Mouse (Mus musculus): ENCODE data around the gene Rela. TPM values are rescaled to one million over a fixed set of nuclear protein-coding genes. Genes with fewer than 3 reads are reported as not detected.

The Rela gene
- total and polyA plus RNA-seq, 2 experiments from 2014 or later = 22.9 to 26.3 TPM

GRCm38 (mm10) chr19:5638416-5639005, 1.2 kb downstream of the Rela start:
- ATAC-seq (ENCODE audit: insufficient read depth, low read depth) (no peak), DNase-seq (ENCODE audit: low spot score) (no peak)
- Histone ChIP-seq H3K4me3 (ENCODE audit: low read depth, low read length) (peak overlapping the region; percentile 70), H3K4me1 (ENCODE audit: control insufficient read depth, insufficient read depth) (peaks cover 16% of the 10 kb centered on the region), H3K4me2 (ENCODE audit: low read depth, low read length) (peak overlapping the region; percentile 69), H3K27me3 (ENCODE audit: control insufficient read depth, insufficient read depth, low read length) (no peaks in the 10 kb centered on the region), H3K9me3 (replicated peaks; ENCODE audit: control insufficient read depth, low read length) (no peaks in the 10 kb centered on the region), H3K36me3 (replicated peaks; ENCODE audit: control insufficient read depth, insufficient read depth, low read length) (peaks cover 41% of the 10 kb centered on the region), H3K9ac (replicated peaks; ENCODE audit: low read depth, low read length) (peak overlapping the region; percentile 86), H3K27ac (ENCODE audit: low read depth) (peak overlapping the region; percentile 95; the same call in 1 of the 2 replicates)
- WGBS = 90% methylated on average over 18 of the region's 18 CpGs
- TF ChIP-seq EP300 (IDR thresholded peaks at IDR 0.05; ENCODE audit: low read depth) (no peak), CTCF (IDR thresholded peaks at IDR 0.05; ENCODE audit: low read depth) (no peak)

- DNase-seq (ENCODE audit: low spot score) = peak; percentile 27
- 29% methylated on average over 9 of the region's 9 CpGs for WGBS
- Histone ChIP-seq H3K27me3 (ENCODE audit: control insufficient read depth, insufficient read depth, low read length) (no peaks in the 10 kb centered on the region), H3K4me1 (ENCODE audit: control insufficient read depth, insufficient read depth) (peaks cover 16% of the 10 kb centered on the region), H3K9ac (replicated peaks; ENCODE audit: low read depth, low read length) (no peak overlapping the region), H3K36me3 (replicated peaks; ENCODE audit: control insufficient read depth, insufficient read depth, low read length) (peaks cover 56% of the 10 kb centered on the region), H3K4me2 (ENCODE audit: low read depth, low read length) (no peak overlapping the region), H3K9me3 (replicated peaks; ENCODE audit: control insufficient read depth, low read length) (no peaks in the 10 kb centered on the region), H3K27ac (ENCODE audit: low read depth) (no peak overlapping the region), H3K4me3 (ENCODE audit: low read depth, low read length) (no peak overlapping the region)
- no peak for ATAC-seq (ENCODE audit: insufficient read depth, low read depth)
- TF ChIP-seq CTCF (IDR thresholded peaks at IDR 0.05; ENCODE audit: low read depth) (no peak), EP300 (IDR thresholded peaks at IDR 0.05; ENCODE audit: low read depth) (no peak)
Measured at GRCm38 (mm10) chr19:5640339-5640738, 3.1 kb downstream of the Rela start.

- H3K27me3 ChIP-seq (ENCODE audit: control insufficient read depth, insufficient read depth, low read length) = no peaks in the 10 kb centered on the region
Measured at GRCm38 (mm10) chr19:5641021-5641420, 3.7 kb downstream of the Rela start.

GRCm38 (mm10) chr19:5641641-5642040, 4.4 kb downstream of the Rela start:
- TF ChIP-seq CTCF (IDR thresholded peaks at IDR 0.05; ENCODE audit: low read depth) (no peak), EP300 (IDR thresholded peaks at IDR 0.05; ENCODE audit: low read depth) (no peak)
- H3K4me1 ChIP-seq (ENCODE audit: control insufficient read depth, insufficient read depth) = peaks cover 11% of the 10 kb centered on the region
- H3K27ac ChIP-seq (ENCODE audit: low read depth) = no peak overlapping the region

More at GRCm38 (mm10) chr19:5641021-5641420, 3.7 kb downstream of the Rela start:
- 85% methylated on average over 17 of the region's 17 CpGs for WGBS
- Histone ChIP-seq H3K9ac (replicated peaks; ENCODE audit: low read depth, low read length) (no peak overlapping the region), H3K4me1 (ENCODE audit: control insufficient read depth, insufficient read depth) (peaks cover 16% of the 10 kb centered on the region), H3K9me3 (replicated peaks; ENCODE audit: control insufficient read depth, low read length) (no peaks in the 10 kb centered on the region), H3K4me2 (ENCODE audit: low read depth, low read length) (no peak overlapping the region), H3K4me3 (ENCODE audit: low read depth, low read length) (no peak overlapping the region), H3K36me3 (replicated peaks; ENCODE audit: control insufficient read depth, insufficient read depth, low read length) (peaks cover 63% of the 10 kb centered on the region), H3K27ac (ENCODE audit: low read depth) (no peak overlapping the region)
- TF ChIP-seq CTCF (IDR thresholded peaks at IDR 0.05; ENCODE audit: low read depth) (no peak), EP300 (IDR thresholded peaks at IDR 0.05; ENCODE audit: low read depth) (no peak)
- no peak for DNase-seq (ENCODE audit: low spot score)
- no peak for ATAC-seq (ENCODE audit: insufficient read depth, low read depth)

GRCm38 (mm10) chr19:5645280-5645679, 8.0 kb downstream of the Rela start:
- 96% methylated on average over 9 of the region's 9 CpGs for WGBS
- DNase-seq (ENCODE audit: low spot score) = no peak
- no peaks in the 10 kb centered on the region for H3K27me3 ChIP-seq (ENCODE audit: control insufficient read depth, insufficient read depth, low read length)
- H3K36me3 ChIP-seq (replicated peaks; ENCODE audit: control insufficient read depth, insufficient read depth, low read length) = peaks cover 75% of the 10 kb centered on the region
- H3K27ac ChIP-seq (ENCODE audit: low read depth) = no peak overlapping the region
- no peaks in the 10 kb centered on the region for H3K9me3 ChIP-seq (replicated peaks; ENCODE audit: control insufficient read depth, low read length)
- H3K4me3 ChIP-seq (ENCODE audit: low read depth, low read length) = no peak overlapping the region
- H3K9ac ChIP-seq (replicated peaks; ENCODE audit: low read depth, low read length) = no peak overlapping the region
- ATAC-seq (ENCODE audit: insufficient read depth, low read depth) = no peak
- no peak for TF ChIP-seq EP300 (IDR thresholded peaks at IDR 0.05; ENCODE audit: low read depth)
- no peak for TF ChIP-seq CTCF (IDR thresholded peaks at IDR 0.05; ENCODE audit: low read depth)
- H3K4me2 ChIP-seq (ENCODE audit: low read depth, low read length) = no peak overlapping the region
- H3K4me1 ChIP-seq (ENCODE audit: control insufficient read depth, insufficient read depth) = peaks cover 8% of the 10 kb centered on the region; the same call in 1 of the 2 replicates

More at GRCm38 (mm10) chr19:5641641-5642040, 4.4 kb downstream of the Rela start:
- Histone ChIP-seq H3K27me3 (ENCODE audit: control insufficient read depth, insufficient read depth, low read length) (no peaks in the 10 kb centered on the region), H3K9ac (replicated peaks; ENCODE audit: low read depth, low read length) (no peak overlapping the region), H3K9me3 (replicated peaks; ENCODE audit: control insufficient read depth, low read length) (no peaks in the 10 kb centered on the region), H3K36me3 (replicated peaks; ENCODE audit: control insufficient read depth, insufficient read depth, low read length) (peaks cover 69% of the 10 kb centered on the region), H3K4me2 (ENCODE audit: low read depth, low read length) (no peak overlapping the region), H3K4me3 (ENCODE audit: low read depth, low read length) (no peak overlapping the region)
- DNase-seq (ENCODE audit: low spot score) (no peak), ATAC-seq (ENCODE audit: insufficient read depth, low read depth) (no peak)
- 83% methylated on average over 8 of the region's 8 CpGs for WGBS

All from heart, postnatal 0 days (tissue).